Mouse (Mus musculus) heart, adult 10 weeks (tissue): ENCODE results near the gene Gkn3. TPM values are rescaled to one million over a fixed set of nuclear protein-coding genes. Genes with fewer than 3 reads are reported as not detected.

Experiments used
- polyA plus RNA-seq: library from polyadenylated mRNA; stranded (reverse); fragments of 350-450 nt; fragmentation: Illumina TruSeq; extraction: RNeasy Lipid Tissue Mini Kit (QIAGEN cat#74804); gene quantifications from one replicate; pipeline ENCODE4 v1.2.3, GENCODE M21; 2014; ENCODE audit warnings: low read depth, low replicate concordance

Gene Gkn3
- 2.2 TPM for polyA plus RNA-seq

GRCm38 (mm10) chr6:87388877-87389276, at the start of gene Gkn3:
Gene Gkn3, minus strand, starts transcription at chr6:87388935.

GRCm38 (mm10) chr6:87428487-87429044, 39.8 kb upstream of the Gkn3 start, which contains the start of gene Bmp10:
Gene Bmp10, plus strand, starts transcription at chr6:87428994.

GRCm38 (mm10) chr6:87373057-87373456, 15.7 kb downstream of the Gkn3 start, which contains the start of gene Gkn2:
Gene Gkn2, plus strand, starts transcription at chr6:87373357.

GRCm38 (mm10) chr6:87350829-87351228, 37.9 kb downstream of the Gkn3 start, which contains the start of gene Gkn1:
Gene Gkn1, minus strand, starts transcription at chr6:87350942.

GRCm38 (mm10) chr6:87335091-87335934, 53.4 kb downstream of the Gkn3 start, which contains the start of gene Antxr1:
Gene Antxr1, minus strand, starts transcription at chr6:87335821.

Other genes with a start within 250 kb of the Gkn3 start
- 7.6 TPM for gene Antxr1, start 53.1 kb downstream of the Gkn3 start, polyA plus RNA-seq
- not detected for gene Gkn1, start 38.0 kb downstream of the Gkn3 start, polyA plus RNA-seq
- not detected for gene Gkn2, start 15.6 kb downstream of the Gkn3 start, polyA plus RNA-seq
- gene Bmp10, start 40.1 kb upstream of the Gkn3 start, polyA plus RNA-seq: 99.1 TPM
- 3.2 TPM for gene Arhgap25, start 144.3 kb upstream of the Gkn3 start, polyA plus RNA-seq
- gene Prokr1, start 201.8 kb upstream of the Gkn3 start, polyA plus RNA-seq: 0.13 TPM